Mouse (Mus musculus) C2C12 (cell line): ENCODE results near the gene Gata2.

Experiments used
- CEBPB ChIP-seq: IDR thresholded peaks from one replicate; pipeline ENCODE4 v1.6.1; 2011; ENCODE audit warnings: low read depth, mild to moderate bottlenecking, control low read depth, moderate library complexity
- CTCF ChIP-seq: IDR thresholded peaks from one replicate; pipeline ENCODE4 v1.5.1; 2011; ENCODE audit not compliant: control insufficient read depth, insufficient read depth, insufficient read length
- FOSL1 ChIP-seq: IDR thresholded peaks from one replicate; pipeline ENCODE4 v1.8.0; 2011; ENCODE audit warnings: mild to moderate bottlenecking, low read length; ENCODE audit not compliant: poor library complexity, insufficient read depth, severe bottlenecking
- MAX ChIP-seq: IDR thresholded peaks from one replicate; pipeline ENCODE4 v1.6.1; 2011; ENCODE audit warnings: mild to moderate bottlenecking, control low read depth
- MYOD1 ChIP-seq: IDR thresholded peaks from one replicate; pipeline ENCODE4 v1.6.1; 2011; ENCODE audit warnings: low read depth; ENCODE audit not compliant: control insufficient read depth, insufficient read length
- MYOG ChIP-seq: IDR thresholded peaks from one replicate; pipeline ENCODE4 v1.6.1; 2011; ENCODE audit not compliant: control insufficient read depth, insufficient read length; ENCODE audit errors: extremely low read depth
- USF1 ChIP-seq: IDR thresholded peaks from one replicate; pipeline ENCODE4 v1.6.1; 2011; ENCODE audit warnings: low read depth, mild to moderate bottlenecking, control low read depth, moderate library complexity

GRCm38 (mm10) chr6:88251396-88251795, 57.7 kb downstream of the Gata2 start:
- TF ChIP-seq CTCF (no peak), USF1 (no peak), MAX (no peak), MYOD1 (no peak), MYOG (no peak), FOSL1 (no peak), CEBPB (no peak)
